Mouse (Mus musculus) testis, adult 2 months (tissue): Measurements from ENCODE around the gene Mid1. TPM values are rescaled to one million over a fixed set of nuclear protein-coding genes. Genes with fewer than 3 reads are reported as not detected.

Experiments used
- H3K27ac ChIP-seq: fragments of 200-500 bp; 2 replicates; pipeline ENCODE4 v1.5.1; 2012; ENCODE audit warnings: low read depth, low read length; ENCODE audit not compliant: control insufficient read depth, insufficient read depth
- H3K27me3 ChIP-seq: fragments of 200-500 bp; 2 replicates; pipeline ENCODE4 v1.6.1; 2012; ENCODE audit warnings: mild to moderate bottlenecking, low read length, moderate library complexity; ENCODE audit not compliant: control insufficient read depth, insufficient read depth
- H3K36me3 ChIP-seq: fragments of 200-500 bp; 2 replicates; pipeline ENCODE4 v1.6.1; 2012; ENCODE audit warnings: mild to moderate bottlenecking, low read length; ENCODE audit not compliant: control insufficient read depth, insufficient read depth
- H3K4me1 ChIP-seq: fragments of 200-500 bp; 2 replicates; pipeline ENCODE4 v1.6.1; 2012; ENCODE audit warnings: low read length; ENCODE audit not compliant: control insufficient read depth, insufficient read depth
- H3K4me3 ChIP-seq: fragments of 200-500 bp; 2 replicates; pipeline ENCODE4 v1.5.1; 2012; ENCODE audit warnings: low read depth, mild to moderate bottlenecking, low read length, moderate library complexity, mixed read lengths; ENCODE audit not compliant: control insufficient read depth
- CTCF ChIP-seq: fragments of 200-500 bp; IDR thresholded peaks from 2 replicates; pipeline ENCODE4 v1.5.1; 2012; ENCODE audit warnings: low read depth, mild to moderate bottlenecking, inconsistent platforms, low read length, moderate library complexity; ENCODE audit not compliant: control insufficient read depth, insufficient read depth, insufficient replicate concordance
- POLR2A ChIP-seq: fragments of 200-500 bp; IDR thresholded peaks from 2 replicates; pipeline ENCODE4 v1.6.1; 2012; ENCODE audit warnings: low read depth, mild to moderate bottlenecking, inconsistent platforms, low read length, moderate library complexity; ENCODE audit not compliant: control insufficient read depth
- polyA plus RNA-seq: library from polyadenylated mRNA; depleted of rRNA; stranded (reverse); fragments of >200 nt; gene quantifications from 2 replicates; pipeline ENCODE4 v1.2.3, GENCODE M21; 2012

Mid1 gene
- polyA plus RNA-seq, 1 experiment, result 0.65 TPM

- Histone ChIP-seq H3K4me1 (no peaks in the 10 kb centered on the region), H3K27ac (no peak overlapping the region), H3K27me3 (no peaks in the 10 kb centered on the region), H3K4me3 (no peak overlapping the region), H3K36me3 (no peaks in the 10 kb centered on the region)
- no peak for TF ChIP-seq POLR2A
Observed at GRCm38 (mm10) chrX:169794421-169794820, 109.4 kb downstream of the Mid1 start.

GRCm38 (mm10) chrX:169794831-169795311 is 109.9 kb downstream of the Mid1 start:
- Histone ChIP-seq H3K27me3 (no peaks in the 10 kb centered on the region), H3K4me1 (no peaks in the 10 kb centered on the region), H3K36me3 (no peaks in the 10 kb centered on the region), H3K27ac (no peak overlapping the region), H3K4me3 (no peak overlapping the region)
- TF ChIP-seq CTCF, result no peak
- no peak for TF ChIP-seq POLR2A

DNA sequence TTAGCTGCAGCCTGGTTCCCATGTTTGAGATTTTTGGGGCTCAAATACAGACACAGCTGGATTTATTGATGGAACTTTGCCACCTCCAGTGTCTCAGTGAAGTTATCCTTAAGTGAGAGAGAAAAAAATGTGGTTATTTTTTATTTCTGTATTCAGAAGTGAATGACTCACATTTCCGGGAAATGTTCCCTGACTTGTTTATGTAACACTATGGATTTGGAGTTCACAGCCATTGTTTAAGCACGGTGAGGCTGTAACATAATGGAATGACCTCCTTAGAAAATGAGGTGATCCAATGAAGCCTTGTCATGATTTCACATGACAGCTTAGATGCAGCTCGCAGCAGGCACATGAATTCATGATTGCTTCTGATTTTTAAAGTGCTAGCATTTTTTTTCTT is 112.1 kb downstream of the Mid1 start:
- Histone ChIP-seq H3K27me3 (no peaks in the 10 kb centered on the region), H3K4me1 (no peaks in the 10 kb centered on the region), H3K36me3 (no peaks in the 10 kb centered on the region), H3K27ac (no peak overlapping the region), H3K4me3 (no peak overlapping the region)
- no peak for TF ChIP-seq CTCF
- no peak for TF ChIP-seq POLR2A

- H3K36me3 ChIP-seq, result no peaks in the 10 kb centered on the region
- TF ChIP-seq POLR2A, result no peak
- no peak for TF ChIP-seq CTCF
- no peaks in the 10 kb centered on the region for H3K27me3 ChIP-seq
- no peak overlapping the region for H3K4me3 ChIP-seq
- H3K4me1 ChIP-seq, result no peaks in the 10 kb centered on the region
- no peak overlapping the region for H3K27ac ChIP-seq
Observed at GRCm38 (mm10) chrX:169798987-169799680, 114.1 kb downstream of the Mid1 start.

DNA sequence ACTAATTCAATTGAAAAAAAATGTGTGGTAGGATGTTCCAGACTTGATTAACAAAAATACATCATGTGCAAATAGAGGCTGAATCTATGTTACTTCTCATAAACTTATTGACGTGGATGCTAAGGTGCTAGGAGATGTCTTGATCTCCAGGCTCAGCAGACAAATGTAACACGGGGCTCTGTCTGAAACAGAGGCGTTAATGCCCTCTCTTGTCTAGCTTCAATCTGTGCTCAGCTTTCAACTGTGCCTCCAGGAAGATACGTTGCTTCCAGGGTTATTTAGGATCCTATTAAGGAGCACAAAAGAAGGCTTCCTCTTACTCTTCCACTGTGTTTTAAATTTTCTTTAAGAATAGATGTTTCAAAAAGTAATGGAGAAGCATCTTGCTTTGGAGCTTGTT is 115.2 kb downstream of the Mid1 start:
- Histone ChIP-seq H3K27me3 (no peaks in the 10 kb centered on the region), H3K4me3 (no peak overlapping the region), H3K27ac (no peak overlapping the region), H3K4me1 (no peaks in the 10 kb centered on the region), H3K36me3 (no peaks in the 10 kb centered on the region)
- no peak for TF ChIP-seq POLR2A
- no peak for TF ChIP-seq CTCF

DNA sequence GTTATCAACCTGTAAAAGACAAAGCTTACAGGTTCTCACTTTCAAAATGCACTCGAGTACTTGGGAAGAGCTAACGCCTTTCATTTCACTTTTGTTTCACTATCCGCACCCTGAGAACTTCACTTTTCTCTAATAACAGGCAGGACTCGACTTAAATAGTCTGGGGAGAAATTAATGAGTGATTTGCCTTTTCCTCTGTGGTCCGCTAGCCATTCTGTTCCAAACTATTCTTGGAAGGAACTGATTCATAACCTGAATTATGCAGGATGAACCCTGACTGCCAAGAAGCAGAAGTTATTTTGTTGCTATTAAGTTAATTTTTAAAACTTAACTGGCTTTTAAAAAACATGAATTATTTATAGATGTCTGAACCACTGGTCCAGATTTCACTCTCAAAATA is 120.8 kb downstream of the Mid1 start:
- H3K4me3 ChIP-seq, result no peak overlapping the region
- no peaks in the 10 kb centered on the region for H3K27me3 ChIP-seq
- no peaks in the 10 kb centered on the region for H3K4me1 ChIP-seq
- no peak overlapping the region for H3K27ac ChIP-seq
- no peak for TF ChIP-seq POLR2A
- TF ChIP-seq CTCF, result no peak
- no peaks in the 10 kb centered on the region for H3K36me3 ChIP-seq

- H3K27ac ChIP-seq, result no peak overlapping the region
- no peaks in the 10 kb centered on the region for H3K36me3 ChIP-seq
- no peak for TF ChIP-seq CTCF
- TF ChIP-seq POLR2A, result no peak
- H3K27me3 ChIP-seq, result no peaks in the 10 kb centered on the region
- no peak overlapping the region for H3K4me3 ChIP-seq
- H3K4me1 ChIP-seq, result no peaks in the 10 kb centered on the region
Observed at GRCm38 (mm10) chrX:169807744-169808143, 122.7 kb downstream of the Mid1 start.
